Mouse (Mus musculus) lung, embryonic 14.5 days (tissue): ENCODE results near the gene Grik5. TPM values are rescaled to one million over a fixed set of nuclear protein-coding genes. Genes with fewer than 3 reads are reported as not detected.

Experiments
- ATAC-seq: fragments of 200-750 bp; cut with Nextera tagmentation; 2 replicates; pipeline ENCODE4 v1.8.0; 2017; ENCODE audit warnings: mild to moderate bottlenecking, moderate TSS enrichment, moderate library complexity; ENCODE audit not compliant: insufficient read depth
- DNase-seq: peaks from one replicate; pipeline ENCODE4 v3.0.0-alpha.2; 2015
- H3K27ac ChIP-seq: fragments of 300-500 bp; sonication (generic); 2 replicates; pipeline ENCODE4 v1.5.1; 2014; ENCODE audit warnings: low read depth, mild to moderate bottlenecking, moderate library complexity
- H3K27me3 ChIP-seq: fragments of 300-500 bp; sonication (generic); 2 replicates; pipeline ENCODE4 v1.6.1; 2014; ENCODE audit warnings: low read length, control low read depth; ENCODE audit not compliant: insufficient read depth
- H3K36me3 ChIP-seq: fragments of 300-500 bp; sonication (generic); 2 replicates; pipeline ENCODE4 v1.6.1; 2014; ENCODE audit warnings: control low read depth; ENCODE audit not compliant: insufficient read depth
- H3K4me1 ChIP-seq: fragments of 300-500 bp; sonication (generic); 2 replicates; pipeline ENCODE4 v1.6.1; 2014; ENCODE audit warnings: antibody characterized with exemption, control low read depth; ENCODE audit not compliant: insufficient read depth
- H3K4me2 ChIP-seq: fragments of 300-500 bp; sonication (generic); 2 replicates; pipeline ENCODE4 v1.6.1; 2014; ENCODE audit warnings: mild to moderate bottlenecking
- H3K4me3 ChIP-seq: fragments of 300-500 bp; sonication (generic); 2 replicates; pipeline ENCODE4 v1.5.1; 2014; ENCODE audit warnings: low read depth, low read length
- H3K9ac ChIP-seq: fragments of 300-500 bp; sonication (generic); 2 replicates; pipeline ENCODE4 v1.6.1; 2014
- H3K9me3 ChIP-seq: fragments of 300-500 bp; sonication (generic); 2 replicates; pipeline ENCODE4 v1.6.1; 2016; ENCODE audit warnings: low read depth, low read length, control low read depth
- CTCF ChIP-seq: IDR thresholded peaks from 2 replicates; pipeline ENCODE4 v1.5.1; 2016; ENCODE audit warnings: antibody characterized with exemption, low read depth
- WGBS: fragments of 180-500 bp; shearing (Covaris S2); extraction: QIAGEN DNeasy Blood & Tissue Kit; methylation state at CpG from one replicate; pipeline ENCODE4 v1.1.7; 2014; 5-methylcytosine and 5-hydroxymethylcytosine counted together
- polyA plus RNA-seq: library from polyadenylated mRNA; unstranded; fragments of >200 nt; fragmentation: Nextera tagmentation; extraction: Ambion mirVana; gene quantifications from 2 replicates; pipeline ENCODE4 v1.2.1, GENCODE M21; 2014

Gene Grik5
- polyA plus RNA-seq, 1 experiment from 2014 or later, result 6.7 TPM

DNA sequence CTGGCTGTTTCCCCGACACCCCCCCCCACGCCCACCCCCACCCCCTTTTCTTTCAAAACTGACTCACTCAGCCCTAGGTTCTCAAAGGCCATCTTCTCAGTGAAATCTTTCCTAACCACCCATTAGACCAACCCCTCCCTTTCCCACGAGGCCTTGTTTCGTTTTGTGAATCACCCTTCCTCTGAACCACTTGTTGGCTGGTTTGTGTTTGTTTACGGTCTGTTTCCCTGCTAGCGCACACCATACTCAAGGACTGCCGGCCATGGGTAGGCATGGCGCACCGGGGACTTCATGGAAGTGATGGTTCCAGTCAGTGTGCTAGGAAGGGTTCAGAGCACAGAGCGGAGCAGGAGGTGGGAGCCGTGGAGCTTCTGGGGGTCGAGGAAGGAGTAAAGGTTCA is 37.2 kb upstream of the Grik5 start:
- no peak for DNase-seq
- TF ChIP-seq CTCF, result no peak
- Histone ChIP-seq H3K27ac (no peak overlapping the region), H3K4me1 (no peaks in the 10 kb centered on the region), H3K4me2 (no peak overlapping the region), H3K27me3 (no peaks in the 10 kb centered on the region), H3K4me3 (no peak overlapping the region), H3K9me3 (no peaks in the 10 kb centered on the region), H3K36me3 (no peaks in the 10 kb centered on the region), H3K9ac (no peak overlapping the region)
- WGBS, result 73% methylated on average over 12 of the region's 12 CpGs
- no peak for ATAC-seq

GRCm38 (mm10) chr7:25106790-25107502 is 34.8 kb upstream of the Grik5 start:
- DNase-seq, result peak; percentile 15
- no peak overlapping the region for H3K4me2 ChIP-seq
- 30% methylated on average over 17 of the region's 17 CpGs for WGBS

DNA sequence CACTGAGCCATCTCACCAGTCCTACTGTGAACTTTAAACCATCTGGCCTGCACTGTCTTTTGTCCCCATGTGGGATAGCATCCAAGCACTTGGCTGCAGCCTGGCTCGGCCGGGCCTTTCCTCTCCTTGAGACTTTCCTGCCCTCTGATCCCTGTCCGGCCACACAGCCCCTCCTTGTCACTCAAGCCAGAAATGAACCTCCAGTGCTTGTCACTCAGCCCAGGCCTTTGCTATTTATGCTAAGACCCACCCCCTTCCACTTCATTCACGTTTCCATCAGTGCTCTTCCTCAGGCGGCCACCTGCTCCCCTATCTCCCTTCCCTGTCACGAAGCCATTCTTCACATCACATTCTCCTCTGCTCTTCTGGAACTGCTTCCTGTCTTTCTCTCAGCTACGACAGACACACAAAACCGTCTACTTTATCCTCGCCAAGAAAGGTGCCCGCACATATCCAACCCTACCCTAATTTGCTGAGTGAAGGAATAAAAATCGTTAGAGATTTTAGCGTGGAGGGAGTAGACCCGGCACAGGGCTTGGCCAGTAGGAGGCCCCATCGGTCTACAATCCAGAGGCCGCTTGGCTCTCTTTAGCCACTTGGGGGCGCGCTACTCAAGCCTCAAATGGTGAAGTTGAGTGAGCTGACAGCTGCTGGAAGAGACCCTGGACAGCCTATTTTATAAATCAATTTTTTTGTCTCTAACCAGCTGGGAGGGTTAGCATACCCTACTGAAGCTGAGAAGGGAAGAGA is 33.4 kb upstream of the Grik5 start:
- WGBS, result 13% methylated on average over 17 of the region's 17 CpGs
- H3K4me2 ChIP-seq, result no peak overlapping the region
- no peaks in the 10 kb centered on the region for H3K9me3 ChIP-seq
- no peak overlapping the region for H3K4me3 ChIP-seq
- peak; percentile 87 for TF ChIP-seq CTCF
- H3K27ac ChIP-seq, result no peak overlapping the region
- no peaks in the 10 kb centered on the region for H3K27me3 ChIP-seq
- ATAC-seq (0 out of 2 replicates have a peak, but pooled peaks have one; percentile 31), DNase-seq (peak; percentile 87)
- H3K36me3 ChIP-seq, result no peaks in the 10 kb centered on the region
- H3K9ac ChIP-seq, result no peak overlapping the region
- no peaks in the 10 kb centered on the region for H3K4me1 ChIP-seq

More at GRCm38 (mm10) chr7:25106790-25107502, 34.8 kb upstream of the Grik5 start:
- H3K27me3 ChIP-seq, result no peaks in the 10 kb centered on the region
- no peak overlapping the region for H3K9ac ChIP-seq
- no peak overlapping the region for H3K4me3 ChIP-seq
- ATAC-seq, result no peak; the same call in 1 of the 2 replicates
- H3K9me3 ChIP-seq, result no peaks in the 10 kb centered on the region
- H3K4me1 ChIP-seq, result no peaks in the 10 kb centered on the region
- TF ChIP-seq CTCF, result no peak
- no peaks in the 10 kb centered on the region for H3K36me3 ChIP-seq
- H3K27ac ChIP-seq, result no peak overlapping the region

DNA sequence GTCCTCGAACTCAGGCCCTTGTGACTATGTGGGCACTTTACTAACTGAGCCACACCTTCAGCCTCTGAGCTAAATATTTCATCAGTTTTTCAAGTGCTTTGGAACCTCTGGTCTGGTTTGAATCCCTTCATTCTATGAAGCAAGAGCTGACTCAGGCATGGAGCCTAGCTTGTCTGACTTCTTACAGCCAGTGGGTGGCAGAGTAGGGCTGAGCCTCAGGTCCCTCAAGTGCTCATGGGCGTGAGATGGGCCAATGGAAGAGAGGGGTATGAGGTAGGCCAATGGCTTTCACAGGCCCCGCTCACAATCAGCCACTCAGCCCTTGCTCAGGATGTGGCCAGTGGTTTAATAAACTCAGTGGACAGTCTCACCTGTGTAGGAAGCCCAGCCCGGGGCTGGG is 27.4 kb upstream of the Grik5 start:
- Histone ChIP-seq H3K4me1 (no peaks in the 10 kb centered on the region), H3K36me3 (no peaks in the 10 kb centered on the region), H3K9me3 (no peaks in the 10 kb centered on the region), H3K4me2 (no peak overlapping the region), H3K27me3 (peaks cover 5% of the 10 kb centered on the region; the same call in 1 of the 2 replicates), H3K4me3 (no peak overlapping the region), H3K27ac (no peak overlapping the region), H3K9ac (no peak overlapping the region)
- ATAC-seq, result no peak
- DNase-seq, result peak; percentile 32
- 47% methylated on average over 4 of the region's 4 CpGs for WGBS
- peak; percentile 48 for TF ChIP-seq CTCF

GRCm38 (mm10) chr7:25098169-25098568 is 26.0 kb upstream of the Grik5 start:
- WGBS, result 61% methylated on average over 3 of the region's 3 CpGs
- peaks cover 5% of the 10 kb centered on the region; the same call in 1 of the 2 replicates for H3K27me3 ChIP-seq

DNA sequence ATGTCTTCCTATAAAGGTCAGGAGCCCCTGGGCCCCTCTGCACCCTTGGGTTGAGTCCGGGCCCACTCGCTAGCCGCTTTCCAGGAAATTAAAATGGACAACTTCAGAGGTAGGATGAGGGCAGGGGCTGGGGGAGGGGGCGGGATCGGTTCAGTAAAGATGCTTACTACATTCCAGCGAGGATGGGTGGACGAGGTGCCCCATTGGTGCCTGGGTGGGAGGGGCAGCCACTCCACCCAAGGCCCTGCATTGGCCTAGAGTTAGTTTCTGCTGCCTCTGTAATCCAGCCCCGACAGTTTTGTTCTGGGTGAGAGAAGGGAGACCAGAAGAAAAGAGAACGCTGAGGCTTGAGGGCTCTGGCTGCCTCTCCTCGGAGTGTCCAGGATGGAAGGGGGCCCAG is 17.7 kb upstream of the Grik5 start:
- H3K27me3 ChIP-seq, result no peaks in the 10 kb centered on the region
- no peak overlapping the region for H3K4me3 ChIP-seq
- H3K36me3 ChIP-seq, result peaks cover 11% of the 10 kb centered on the region
- WGBS, result 23% methylated on average over 10 of the region's 10 CpGs
- no peak for DNase-seq
- H3K4me2 ChIP-seq, result no peak overlapping the region
- H3K9ac ChIP-seq, result no peak overlapping the region
- H3K9me3 ChIP-seq, result no peaks in the 10 kb centered on the region
- no peak for TF ChIP-seq CTCF
- ATAC-seq, result no peak
- no peak overlapping the region for H3K27ac ChIP-seq
- H3K4me1 ChIP-seq, result 0 out of 2 replicates have a peak, but pooled peaks cover 7% of the 10 kb centered on the region

More at GRCm38 (mm10) chr7:25098169-25098568, 26.0 kb upstream of the Grik5 start:
- Histone ChIP-seq H3K4me2 (no peak overlapping the region), H3K4me3 (no peak overlapping the region), H3K4me1 (no peaks in the 10 kb centered on the region), H3K27ac (no peak overlapping the region), H3K9ac (no peak overlapping the region), H3K36me3 (no peaks in the 10 kb centered on the region), H3K9me3 (no peaks in the 10 kb centered on the region)
- no peak for DNase-seq
- ATAC-seq, result no peak
- TF ChIP-seq CTCF, result no peak

GRCm38 (mm10) chr7:25088968-25089367 is 16.8 kb upstream of the Grik5 start:
- Histone ChIP-seq H3K27ac (no peak overlapping the region), H3K4me2 (peak overlapping the region; percentile 7; the same call in 1 of the 2 replicates)
- no peak for DNase-seq

More at GRCm38 (mm10) chr7:25088968-25089367, 16.8 kb upstream of the Grik5 start:
- WGBS, result 10% methylated on average over 11 of the region's 11 CpGs
- H3K4me3 ChIP-seq, result no peak overlapping the region
- no peak overlapping the region for H3K9ac ChIP-seq
- peaks cover 19% of the 10 kb centered on the region for H3K36me3 ChIP-seq
- ATAC-seq, result 0 out of 2 replicates have a peak, but pooled peaks have one; percentile 23
- H3K27me3 ChIP-seq, result no peaks in the 10 kb centered on the region
- no peak for TF ChIP-seq CTCF
- no peaks in the 10 kb centered on the region for H3K9me3 ChIP-seq
- H3K4me1 ChIP-seq, result 0 out of 2 replicates have a peak, but pooled peaks cover 7% of the 10 kb centered on the region
